Mouse (Mus musculus): Measurements from ENCODE around the gene Krt75.

- TF ChIP-seq CTCF (IDR thresholded peaks at IDR 0.05; ENCODE audit: low read depth) (no peak), EP300 (IDR thresholded peaks at IDR 0.05; ENCODE audit: low read depth) (no peak)
Measured at GRCm38 (mm10) chr15:101584456-101584855, 10.8 kb upstream of the Krt75 start.

All from heart, postnatal 0 days (tissue).